17 mouse cellular contexts compared by ENCODE assay signal in genomic region chr10:121047440-121047839, GRCm38 (mm10). TPM values are rescaled to one million over a fixed set of nuclear protein-coding genes. Genes with fewer than 3 reads are reported as not detected.
"Had no signal": no experiment of that assay in that cellular context is flagged by ENCODE, and none has a peak within 500 bp of the region (broad histone marks: within the 10 kb centered on the region; RNA-seq: fewer than 3 reads in every experiment).

No protein-coding gene starts in this region.

- H3K4me3 ChIP-seq: intestine, embryonic 15.5 days; limb, embryonic 15.5 days; liver, embryonic 13.5 days; midbrain, embryonic 10.5 days; midbrain, embryonic 15.5 days; neural tube, embryonic 15.5 days; stomach, embryonic 15.5 days had no signal

- H3K4me1 ChIP-seq: intestine, embryonic 15.5 days; limb, embryonic 15.5 days; liver, embryonic 13.5 days; midbrain, embryonic 10.5 days; midbrain, embryonic 15.5 days; neural tube, embryonic 15.5 days; stomach, embryonic 15.5 days had no signal

- H3K27ac ChIP-seq: intestine, embryonic 15.5 days; limb, embryonic 15.5 days; liver, embryonic 13.5 days; midbrain, embryonic 10.5 days; midbrain, embryonic 15.5 days; neural tube, embryonic 15.5 days; stomach, embryonic 15.5 days had no signal

- H3K36me3 ChIP-seq: intestine, embryonic 15.5 days; limb, embryonic 15.5 days; liver, embryonic 13.5 days; midbrain, embryonic 10.5 days; midbrain, embryonic 15.5 days; neural tube, embryonic 15.5 days; stomach, embryonic 15.5 days had no signal

- DNase-seq: kidney, adult 18-20 months; kidney, postnatal 14 days; layer of hippocampus, postnatal 36 days; liver, embryonic 13.5 days; lung, adult 18-20 months; lung, postnatal 10 days; lung, postnatal 4 days; right cerebral cortex, postnatal 4 days; thymus, adult 18-20 months; thymus, postnatal 14 days had no signal

- H3K9ac ChIP-seq: intestine, embryonic 15.5 days; limb, embryonic 15.5 days; liver, embryonic 13.5 days; midbrain, embryonic 15.5 days; neural tube, embryonic 15.5 days; stomach, embryonic 15.5 days had no signal

- H3K9me3 ChIP-seq: intestine, embryonic 15.5 days; limb, embryonic 15.5 days; liver, embryonic 13.5 days; midbrain, embryonic 10.5 days; midbrain, embryonic 15.5 days; neural tube, embryonic 15.5 days; stomach, embryonic 15.5 days had no signal

- H3K4me2 ChIP-seq: intestine, embryonic 15.5 days; limb, embryonic 15.5 days; liver, embryonic 13.5 days; midbrain, embryonic 15.5 days; neural tube, embryonic 15.5 days; stomach, embryonic 15.5 days had no signal

- H3K27me3 ChIP-seq: intestine, embryonic 15.5 days; limb, embryonic 15.5 days; liver, embryonic 13.5 days; midbrain, embryonic 15.5 days; neural tube, embryonic 15.5 days; stomach, embryonic 15.5 days had no signal

- ATAC-seq: intestine, embryonic 15.5 days; midbrain, embryonic 15.5 days had no signal

RNA-seq across cellular contexts. Expression of gene Wif1, which starts 13.7 kb away (rescaled TPM):
- polyA plus RNA-seq: spleen, adult 2 months had no signal
